Mouse (Mus musculus) midbrain, embryonic 16.5 days (tissue): Measurements from ENCODE around the gene Usp3. TPM values are rescaled to one million over a fixed set of nuclear protein-coding genes. Genes with fewer than 3 reads are reported as not detected.

Experiments
- polyA plus RNA-seq: library from polyadenylated mRNA; unstranded; fragments of >200 nt; fragmentation: Nextera tagmentation; extraction: Ambion mirVana; gene quantifications from 2 replicates; pipeline ENCODE4 v1.2.1, GENCODE M21; 2015

The Usp3 gene
- polyA plus RNA-seq, 1 experiment from 2014 or later: 43.5 TPM

Other genes starting within 250 kb of the Usp3 start
- gene Herc1, start 242.7 kb downstream of the Usp3 start, polyA plus RNA-seq: 46.8 and 53.2 TPM in 2 replicates
- gene Fbxl22, start 78.5 kb downstream of the Usp3 start, polyA plus RNA-seq: 0.72 and 1.2 TPM in 2 replicates
- gene Car12, start 120.5 kb upstream of the Usp3 start, polyA plus RNA-seq: 2.0 TPM in 2 replicates
- 21.5 and 23.8 TPM in 2 replicates for gene Aph1b, start 202.3 kb upstream of the Usp3 start, polyA plus RNA-seq
- gene Gm10647, start 203.9 kb upstream of the Usp3 start, polyA plus RNA-seq: 0.52 and 0.54 TPM in 2 replicates
- 2.6 and 3.0 TPM in 2 replicates for gene Aph1c, start 241.6 kb upstream of the Usp3 start, polyA plus RNA-seq